Mouse (Mus musculus): ENCODE results near the gene Cfap126. TPM values are rescaled to one million over a fixed set of nuclear protein-coding genes. Genes with fewer than 3 reads are reported as not detected.

Cfap126 gene
- total RNA-seq, 2 experiments from 2014 or later = 0.64 to 1.5 TPM

GRCm38 (mm10) chr1:171096110-171096964 lies 17.4 kb upstream of the Cfap126 start:
- DNase-seq = no peak

DNA sequence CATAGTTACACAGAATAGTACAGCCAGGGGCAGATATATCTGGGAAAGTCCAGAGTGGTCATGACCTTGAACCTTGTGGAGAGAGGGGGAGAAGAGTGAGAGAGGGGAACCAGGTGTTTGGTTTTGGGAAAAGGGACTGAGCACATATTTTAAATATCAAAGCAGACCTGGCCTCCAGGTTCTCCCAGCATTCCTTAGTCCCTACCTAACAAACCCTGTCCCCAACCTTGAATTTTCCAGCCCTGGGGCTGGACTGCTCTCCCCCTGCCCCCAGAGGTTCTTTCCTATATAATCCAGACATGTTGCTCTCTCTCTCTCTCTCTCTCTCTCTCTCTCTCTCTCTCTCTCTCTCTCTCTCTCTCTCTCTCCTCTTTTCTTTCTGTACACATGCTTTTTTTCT lies 16.6 kb upstream of the Cfap126 start:
- no peak for DNase-seq

DNA sequence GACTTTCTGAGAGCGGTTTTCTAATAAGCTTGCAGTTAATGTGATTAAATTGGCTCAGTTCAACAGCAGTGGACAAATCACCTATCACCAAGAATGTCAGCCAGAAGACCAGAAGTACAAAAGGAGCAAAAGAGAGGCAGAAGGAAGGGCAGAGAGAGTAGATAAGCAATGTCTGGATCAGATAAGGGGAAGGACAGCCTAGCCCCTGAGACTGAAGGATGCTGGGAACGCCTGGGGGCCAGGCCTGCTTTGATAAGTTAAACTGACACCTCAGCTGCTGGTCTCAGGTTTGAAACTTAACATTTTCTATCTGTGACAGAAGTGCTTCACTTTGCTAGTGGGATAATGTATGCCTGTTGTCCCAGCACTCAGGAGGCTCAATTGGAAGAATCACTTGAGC lies 16.1 kb upstream of the Cfap126 start:
- DNase-seq = no peak

DNA sequence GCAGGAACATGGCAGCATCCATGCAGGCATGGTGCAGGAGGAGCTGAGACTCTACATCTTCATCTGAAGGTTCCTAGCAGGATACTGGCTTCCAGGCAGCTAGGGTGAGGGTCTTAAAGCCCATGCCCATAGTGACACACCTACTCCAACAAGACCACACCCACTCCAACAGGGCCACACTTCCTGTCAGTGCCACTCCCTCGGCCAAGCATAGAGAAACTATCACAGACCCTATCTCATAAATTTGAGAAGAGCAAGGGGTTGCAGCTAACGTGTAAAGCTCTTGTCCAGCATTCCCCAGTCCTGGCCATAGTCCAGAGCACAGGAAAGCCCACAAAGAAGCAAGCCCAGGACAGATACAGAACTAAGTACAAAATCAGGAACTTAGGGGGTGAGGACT lies 12.7 kb upstream of the Cfap126 start:
- no peak for DNase-seq

DNA sequence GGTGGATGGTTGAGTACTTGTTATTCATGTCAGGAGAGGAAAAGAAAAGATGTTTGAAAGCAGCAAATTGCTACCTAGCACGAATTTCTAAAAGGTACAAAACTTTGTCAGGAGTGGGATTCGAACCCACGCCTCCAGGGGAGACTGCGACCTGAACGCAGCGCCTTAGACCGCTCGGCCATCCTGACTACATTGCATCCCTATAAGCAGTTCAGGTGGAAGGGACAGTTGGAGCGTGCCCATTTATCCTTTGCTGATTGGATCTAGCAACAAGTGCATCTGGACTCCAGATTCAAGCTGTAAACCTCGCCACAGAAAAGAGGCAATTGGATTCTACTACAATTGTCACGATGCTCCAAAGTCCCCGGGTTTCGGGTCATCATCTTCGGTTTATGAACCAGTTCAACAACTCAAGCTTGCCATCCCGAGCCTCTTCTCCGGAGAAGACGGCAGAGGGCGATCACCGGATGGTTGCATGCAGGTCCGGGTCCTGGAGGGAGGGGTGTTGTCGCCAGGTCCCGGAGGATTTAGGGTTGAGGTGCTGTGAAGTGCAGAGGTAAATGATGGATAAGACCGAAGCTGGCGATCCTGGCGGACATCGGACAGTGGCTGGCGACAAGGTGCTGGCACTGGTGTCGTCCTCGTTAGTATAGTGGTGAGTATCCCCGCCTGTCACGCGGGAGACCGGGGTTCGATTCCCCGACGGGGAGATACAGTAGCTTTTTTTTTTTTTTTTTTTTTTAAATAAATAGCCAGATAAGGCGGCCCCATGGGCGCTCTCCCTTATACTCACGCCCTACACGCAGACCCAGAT lies 11.8 kb upstream of the Cfap126 start:
- DNase-seq = peak; percentile 91

- DNase-seq = peak; percentile 88
These were observed 11.1 kb upstream of the Cfap126 start for GRCm38 (mm10) chr1:171102547-171103177.

DNA sequence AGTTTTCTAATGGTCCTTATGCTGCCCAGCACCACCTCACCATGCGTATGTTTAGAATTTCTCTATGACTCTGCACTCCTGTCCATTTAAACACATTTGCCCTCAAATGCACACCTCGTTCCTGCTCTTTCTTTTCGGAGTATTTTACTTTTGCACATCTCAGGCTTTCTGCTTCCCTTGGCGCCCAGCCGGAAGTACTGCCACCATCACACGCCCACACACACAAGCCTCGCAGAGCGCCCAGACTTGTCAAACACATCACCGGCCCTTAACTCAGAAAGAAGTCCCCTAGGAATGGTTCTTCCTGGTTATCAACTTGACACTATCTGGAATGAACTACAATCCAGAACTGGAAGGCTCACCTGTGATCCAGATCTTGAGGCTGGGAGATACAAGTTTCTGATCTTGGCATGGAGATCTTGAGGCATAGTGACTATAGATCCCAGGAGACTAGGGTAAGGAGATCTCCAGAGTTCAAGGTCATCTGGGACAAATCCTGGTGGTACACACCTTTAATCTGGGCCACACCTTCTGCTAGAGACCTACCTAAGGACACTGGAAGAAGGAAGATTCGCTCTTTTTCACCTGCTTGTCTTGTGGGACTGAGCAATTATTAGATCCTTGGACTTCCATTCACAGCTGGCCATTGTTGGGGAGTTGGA lies 10.4 kb upstream of the Cfap126 start:
- DNase-seq = peak; percentile 30

- DNase-seq = no peak
These were observed 8.5 kb upstream of the Cfap126 start for GRCm38 (mm10) chr1:171105226-171105625.

- no peak for DNase-seq
These were observed 4.1 kb upstream of the Cfap126 start for GRCm38 (mm10) chr1:171109620-171110019.

- DNase-seq = peak; percentile 29
These were observed 3.1 kb upstream of the Cfap126 start for GRCm38 (mm10) chr1:171110659-171111019.

DNA sequence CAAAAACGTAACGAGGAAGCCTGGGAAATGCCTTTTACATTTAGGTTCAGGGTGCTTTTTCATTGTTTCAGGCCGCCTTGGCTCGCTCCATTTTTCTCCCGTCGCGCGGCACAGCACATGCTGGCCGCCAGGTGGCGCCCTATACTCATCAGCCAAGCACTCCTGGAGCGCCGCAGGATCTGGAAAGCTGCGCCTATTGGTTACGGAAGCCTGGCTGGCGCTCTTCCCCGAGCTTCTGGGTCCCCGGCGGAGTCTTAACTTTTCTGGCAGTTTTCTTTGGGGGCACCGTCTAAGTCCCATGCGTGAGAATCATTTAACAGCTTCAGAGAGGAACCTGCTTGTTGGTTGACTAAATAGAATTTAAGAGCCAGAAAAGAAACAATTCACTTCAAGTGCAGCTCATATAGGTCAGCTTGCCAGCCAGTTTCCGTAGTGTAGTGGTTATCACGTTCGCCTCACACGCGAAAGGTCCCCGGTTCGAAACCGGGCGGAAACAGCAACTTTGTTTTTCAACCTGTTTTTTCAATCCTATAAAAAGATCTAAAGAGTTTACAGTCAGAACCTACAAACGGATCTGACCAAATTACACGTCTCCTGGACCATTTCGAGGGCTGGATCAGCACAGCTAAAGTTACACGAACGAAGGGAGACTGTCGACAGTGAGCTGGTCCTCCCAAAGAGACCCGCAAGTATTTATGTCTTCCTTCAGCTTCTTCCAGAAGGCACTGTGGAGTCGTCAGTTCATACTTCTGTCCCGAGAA lies 2.5 kb upstream of the Cfap126 start:
- peak; percentile 95 for DNase-seq

DNA sequence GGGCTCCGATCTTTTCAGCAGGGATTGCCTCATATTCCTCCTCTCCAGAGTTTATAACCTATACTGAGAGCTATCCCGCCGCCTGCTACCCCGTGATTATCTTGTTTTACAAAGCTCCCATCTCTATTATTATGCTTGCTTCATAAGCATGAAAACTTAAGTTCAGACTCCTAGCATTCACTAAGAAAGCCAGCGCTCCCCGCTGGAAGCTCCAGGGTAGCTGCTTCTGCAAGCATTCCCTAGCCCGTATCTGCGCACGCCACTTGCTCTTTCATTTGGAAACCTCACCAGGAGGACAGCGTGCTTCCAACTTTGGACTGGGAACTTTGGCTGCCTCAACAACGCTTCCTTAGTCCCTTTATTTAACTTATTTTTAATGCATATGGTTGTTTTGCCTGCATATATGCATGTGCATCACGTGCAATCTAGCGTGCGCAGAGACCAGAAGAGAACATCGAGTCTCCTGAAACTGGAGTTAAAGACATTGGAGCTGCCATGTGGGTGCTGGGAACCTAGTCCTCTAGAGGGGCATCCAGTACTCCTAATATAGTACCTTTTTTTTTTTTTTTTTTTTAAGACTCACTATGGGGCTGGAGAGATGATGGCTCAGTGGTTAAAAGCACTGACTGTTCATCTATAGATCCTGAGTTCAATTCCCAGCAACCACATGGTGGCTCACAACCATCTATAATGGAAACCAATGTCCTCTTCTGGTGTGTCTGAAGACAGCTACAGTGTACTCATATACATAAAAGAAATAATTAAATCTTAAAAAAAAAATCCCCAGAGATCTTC lies 1.7 kb upstream of the Cfap126 start:
- DNase-seq = peak; percentile 61

GRCm38 (mm10) chr1:171112986-171113385 lies 732 bp upstream of the Cfap126 start:
- no peak for DNase-seq

- DNase-seq = no peak
These were observed 2.6 kb downstream of the Cfap126 start for GRCm38 (mm10) chr1:171116280-171116679.

- peak; percentile 70 for DNase-seq
These were observed 4.6 kb downstream of the Cfap126 start for GRCm38 (mm10) chr1:171118269-171118684.

- DNase-seq = no peak
These were observed 5.3 kb downstream of the Cfap126 start for GRCm38 (mm10) chr1:171118996-171119395.

GRCm38 (mm10) chr1:171119405-171119804 lies 5.7 kb downstream of the Cfap126 start:
- no peak for DNase-seq

DNA sequence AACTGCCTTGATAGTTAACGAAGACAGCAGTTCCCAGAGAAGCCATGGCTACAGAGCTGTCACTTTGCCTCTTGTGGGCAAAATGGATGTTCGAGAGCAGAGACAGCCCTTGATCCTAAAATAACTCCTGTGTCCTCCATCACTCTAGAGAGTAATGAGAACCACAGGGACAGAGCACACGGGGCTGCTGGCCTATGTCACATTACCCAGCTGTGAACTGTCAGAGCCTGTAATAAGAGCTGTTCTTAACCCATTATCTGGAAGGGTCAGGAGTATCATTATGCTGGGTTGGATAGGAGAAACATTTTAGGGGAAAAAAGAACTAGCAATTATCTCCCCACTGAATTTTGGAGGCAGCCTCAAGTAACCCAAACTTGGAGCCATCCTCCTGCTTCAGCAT lies 7.2 kb downstream of the Cfap126 start:
- DNase-seq = no peak

DNA sequence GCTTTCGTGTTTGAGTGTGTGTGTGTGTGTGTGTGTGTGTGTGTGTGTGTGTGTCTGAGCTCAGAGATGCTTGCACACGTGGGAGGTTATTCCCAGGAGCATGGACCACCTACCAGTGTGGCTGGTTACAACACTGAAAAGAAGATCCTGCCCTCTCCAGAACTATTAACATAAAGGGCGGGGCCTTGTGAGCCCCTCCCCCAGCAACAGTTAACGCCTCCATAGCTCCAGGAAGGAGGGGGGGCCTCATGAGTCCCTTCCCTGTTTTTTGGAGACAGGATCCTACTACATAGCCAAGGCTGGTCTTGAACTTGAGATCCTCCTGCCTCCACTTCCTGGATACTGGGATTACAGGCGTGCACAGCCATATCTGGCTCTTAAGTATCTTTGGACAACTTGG lies 8.1 kb downstream of the Cfap126 start:
- no peak for DNase-seq

GRCm38 (mm10) chr1:171122932-171123331 lies 9.2 kb downstream of the Cfap126 start:
- DNase-seq = peak; percentile 24

DNA sequence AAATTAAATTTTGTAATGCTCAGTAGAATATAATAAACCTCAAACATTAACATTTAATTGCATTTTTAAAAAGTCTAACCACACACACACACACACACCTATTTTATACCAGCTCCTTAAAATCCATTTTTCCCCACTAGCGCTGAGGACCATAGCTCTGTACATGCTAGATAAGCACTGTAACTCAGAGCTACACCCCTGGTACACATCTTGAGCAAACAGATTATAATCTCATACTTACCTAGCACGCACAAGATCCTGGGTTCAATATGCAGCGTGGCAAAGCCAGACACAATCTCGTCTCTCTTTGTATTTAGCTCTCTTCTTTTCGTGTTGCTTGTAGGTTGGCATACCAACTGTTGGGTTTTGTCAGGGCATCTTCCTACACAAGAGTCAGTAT lies 10.7 kb downstream of the Cfap126 start:
- no peak for DNase-seq

Measured in heart, postnatal 4 days (tissue).